Mouse (Mus musculus): Measurements from ENCODE around the gene Dcaf5. TPM values are rescaled to one million over a fixed set of nuclear protein-coding genes. Genes with fewer than 3 reads are reported as not detected.
A peak's percentile ranks its signal among the peaks of the same experiment; 100 is the strongest.

Gene Dcaf5
- total RNA-seq, 2 experiments from 2014 or later: 11.9 to 14.2 TPM

- no peak for ATAC-seq (replicated peaks; ENCODE audit: poor library complexity, severe bottlenecking)
Observed at GRCm38 (mm10) chr12:80410855-80411254, 25.5 kb downstream of the Dcaf5 start.

GRCm38 (mm10) chr12:80407824-80408223 lies 28.6 kb downstream of the Dcaf5 start:
- ATAC-seq (replicated peaks; ENCODE audit: poor library complexity, severe bottlenecking): peak; percentile 81

GRCm38 (mm10) chr12:80406650-80407049 lies 29.8 kb downstream of the Dcaf5 start:
- ATAC-seq (replicated peaks; ENCODE audit: poor library complexity, severe bottlenecking): peak; percentile 55

DNA sequence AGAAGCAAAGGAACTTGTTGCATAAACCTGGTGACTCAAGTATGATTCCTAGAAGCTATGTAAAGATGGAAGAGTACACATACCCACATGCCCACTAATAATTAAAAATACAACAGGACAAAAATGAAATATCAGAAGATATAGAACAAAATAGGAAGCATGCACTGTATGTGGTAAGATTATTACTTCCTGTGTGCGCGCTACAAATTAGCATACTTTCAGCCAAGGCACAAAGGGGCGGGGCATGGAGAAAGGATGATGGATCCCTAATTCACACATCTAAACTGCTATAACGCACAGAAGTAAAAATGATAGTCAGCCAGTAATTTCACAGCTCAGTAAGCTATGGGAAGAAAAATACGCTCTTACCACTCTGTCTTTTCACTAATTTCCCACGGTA lies 32.3 kb downstream of the Dcaf5 start:
- peak; percentile 61 for ATAC-seq (replicated peaks; ENCODE audit: poor library complexity, severe bottlenecking)

DNA sequence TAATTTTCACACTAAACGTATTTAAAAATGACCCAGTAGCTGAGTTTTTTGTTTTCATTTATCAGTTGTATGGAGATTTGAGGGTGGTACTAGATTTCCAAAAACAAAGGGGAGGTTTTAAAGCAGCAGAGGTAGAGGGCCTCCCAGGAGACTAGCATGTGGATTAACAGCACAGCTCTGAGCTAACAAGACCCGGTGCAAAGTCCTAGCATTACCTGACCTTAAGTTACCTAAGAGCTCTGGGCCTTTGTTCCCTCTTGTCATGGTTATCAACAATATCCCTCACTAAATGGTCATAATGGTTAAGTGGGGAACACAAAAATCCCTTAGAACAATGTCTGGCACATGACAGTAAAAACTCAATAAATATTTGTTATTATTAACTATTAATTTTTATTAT lies 37.3 kb downstream of the Dcaf5 start:
- ATAC-seq (replicated peaks; ENCODE audit: poor library complexity, severe bottlenecking): no peak

- no peak for ATAC-seq (replicated peaks; ENCODE audit: poor library complexity, severe bottlenecking)
Observed at GRCm38 (mm10) chr12:80396397-80396796, 40.0 kb downstream of the Dcaf5 start.

DNA sequence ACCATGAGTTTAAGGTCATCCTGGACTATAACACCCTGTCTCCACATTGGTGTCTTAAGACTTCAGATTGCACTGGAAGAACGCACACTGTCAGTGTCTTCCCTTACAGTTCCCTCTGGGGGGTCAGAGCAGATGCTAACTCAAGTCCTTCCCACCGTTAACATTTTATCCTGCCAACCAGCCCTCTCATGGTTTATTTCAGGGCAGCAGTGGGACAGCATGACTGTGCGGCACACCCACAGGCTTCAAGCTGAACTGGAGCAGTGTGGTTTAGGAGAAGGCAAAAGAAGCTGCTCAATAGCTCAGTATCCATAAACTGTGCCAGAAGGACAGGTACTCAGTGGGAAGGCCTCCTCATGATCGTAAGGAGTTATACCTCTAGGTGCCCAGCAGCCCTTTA lies 41.1 kb downstream of the Dcaf5 start:
- no peak for ATAC-seq (replicated peaks; ENCODE audit: poor library complexity, severe bottlenecking)

DNA sequence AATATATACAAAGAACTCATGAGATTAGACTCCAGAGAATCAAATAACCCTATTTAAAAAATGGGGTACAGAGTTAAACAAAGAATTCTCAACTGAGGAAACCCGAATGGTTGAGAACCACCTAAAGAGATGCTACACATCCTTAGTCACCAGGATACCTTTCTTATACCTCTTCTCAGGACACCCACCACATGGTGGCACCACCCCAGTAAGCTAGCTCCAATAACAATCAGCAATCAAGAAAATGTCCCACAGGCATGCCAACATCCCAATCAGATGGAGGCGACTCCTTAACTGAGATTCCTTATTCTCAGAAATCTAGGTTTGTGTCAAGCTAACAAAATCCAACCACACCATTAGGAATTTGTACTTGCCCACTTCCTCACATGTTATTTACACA lies 42.4 kb downstream of the Dcaf5 start:
- ATAC-seq (replicated peaks; ENCODE audit: poor library complexity, severe bottlenecking): no peak

- no peak for ATAC-seq (replicated peaks; ENCODE audit: poor library complexity, severe bottlenecking)
Observed at GRCm38 (mm10) chr12:80389448-80389847, 47.0 kb downstream of the Dcaf5 start.

DNA sequence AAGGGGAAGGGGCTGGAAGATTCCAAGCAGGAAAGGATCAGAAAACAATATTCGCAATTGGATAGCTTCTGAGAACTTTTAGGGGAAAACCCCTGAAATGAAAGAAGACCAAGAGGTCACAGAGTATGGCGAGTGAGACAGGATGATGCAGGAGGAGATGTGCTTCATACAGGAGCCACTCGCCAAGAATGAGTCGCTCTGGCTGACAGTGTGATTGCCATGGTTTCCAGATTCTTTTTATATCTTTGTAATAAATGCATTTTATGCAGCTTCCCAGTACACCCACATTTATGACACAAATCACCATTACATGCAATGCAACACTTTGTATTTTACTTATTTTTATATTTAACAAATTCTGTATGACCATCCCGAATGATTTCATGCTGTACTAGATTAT lies 49.1 kb downstream of the Dcaf5 start:
- no peak for ATAC-seq (replicated peaks; ENCODE audit: poor library complexity, severe bottlenecking)

- ATAC-seq (replicated peaks; ENCODE audit: poor library complexity, severe bottlenecking): no peak
Observed at GRCm38 (mm10) chr12:80385361-80385760, 51.0 kb downstream of the Dcaf5 start.

GRCm38 (mm10) chr12:80383478-80383877 lies 52.9 kb downstream of the Dcaf5 start:
- no peak for ATAC-seq (replicated peaks; ENCODE audit: poor library complexity, severe bottlenecking)

DNA sequence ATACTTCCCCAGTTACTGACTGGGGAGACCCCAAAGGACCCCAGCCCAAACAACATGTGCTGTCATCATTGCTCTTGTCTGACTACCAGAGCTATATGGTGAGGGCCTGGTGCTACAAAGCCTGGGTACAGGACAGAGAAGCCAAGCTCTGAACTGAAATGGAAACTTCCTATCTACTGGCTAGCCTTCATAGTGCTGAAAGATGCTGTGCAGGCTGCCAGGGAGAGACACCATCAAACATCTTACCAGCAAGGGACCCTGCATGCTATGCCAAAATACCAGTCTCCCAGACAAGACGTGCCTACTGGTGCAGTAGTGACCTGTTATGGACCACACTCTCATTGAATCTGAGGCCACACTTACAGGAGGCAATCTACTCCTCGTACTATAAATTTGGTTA lies 53.6 kb downstream of the Dcaf5 start:
- no peak for ATAC-seq (replicated peaks; ENCODE audit: poor library complexity, severe bottlenecking)

DNA sequence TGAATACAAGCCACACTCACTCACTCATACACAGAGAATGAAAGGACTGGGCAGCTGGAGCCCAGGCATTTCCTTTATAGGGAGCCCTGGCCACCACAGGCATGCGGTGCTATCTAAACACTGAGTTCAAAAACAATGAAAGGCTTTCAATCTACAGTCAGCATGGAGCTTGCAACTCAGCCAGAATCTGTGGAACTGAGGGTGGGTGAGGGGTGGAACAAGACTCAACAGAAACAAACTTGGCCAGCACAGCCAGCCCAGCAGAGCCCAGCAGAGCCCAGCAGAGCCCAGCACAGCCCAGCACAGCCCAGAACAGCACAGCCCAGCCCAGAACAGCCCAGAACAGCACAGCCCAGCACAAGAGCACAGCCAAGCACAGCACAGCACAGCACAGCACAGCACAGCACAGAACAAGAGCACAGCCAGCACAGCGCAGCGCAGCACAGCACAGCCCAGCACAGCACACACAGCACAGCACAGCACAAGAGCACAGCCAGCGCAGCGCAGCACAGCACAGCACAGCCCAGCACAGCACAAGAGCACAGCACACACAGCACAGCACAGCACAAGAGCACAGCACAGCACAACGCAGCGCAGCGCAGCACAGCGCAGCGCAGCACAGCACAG lies 56.5 kb downstream of the Dcaf5 start:
- ATAC-seq (replicated peaks; ENCODE audit: poor library complexity, severe bottlenecking): no peak

- no peak for ATAC-seq (replicated peaks; ENCODE audit: poor library complexity, severe bottlenecking)
Observed at GRCm38 (mm10) chr12:80379393-80379792, 57.0 kb downstream of the Dcaf5 start.

GRCm38 (mm10) chr12:80377604-80378003 lies 58.8 kb downstream of the Dcaf5 start:
- no peak for ATAC-seq (replicated peaks; ENCODE audit: poor library complexity, severe bottlenecking)

- ATAC-seq (replicated peaks; ENCODE audit: poor library complexity, severe bottlenecking): no peak
Observed at GRCm38 (mm10) chr12:80375721-80376120, 60.7 kb downstream of the Dcaf5 start.

GRCm38 (mm10) chr12:80374736-80375135 lies 61.7 kb downstream of the Dcaf5 start:
- no peak for ATAC-seq (replicated peaks; ENCODE audit: poor library complexity, severe bottlenecking)

- ATAC-seq (replicated peaks; ENCODE audit: poor library complexity, severe bottlenecking): no peak
Observed at GRCm38 (mm10) chr12:80372946-80373345, 63.5 kb downstream of the Dcaf5 start.

GRCm38 (mm10) chr12:80367227-80367626 lies 69.2 kb downstream of the Dcaf5 start:
- ATAC-seq (replicated peaks; ENCODE audit: poor library complexity, severe bottlenecking): no peak

DNA sequence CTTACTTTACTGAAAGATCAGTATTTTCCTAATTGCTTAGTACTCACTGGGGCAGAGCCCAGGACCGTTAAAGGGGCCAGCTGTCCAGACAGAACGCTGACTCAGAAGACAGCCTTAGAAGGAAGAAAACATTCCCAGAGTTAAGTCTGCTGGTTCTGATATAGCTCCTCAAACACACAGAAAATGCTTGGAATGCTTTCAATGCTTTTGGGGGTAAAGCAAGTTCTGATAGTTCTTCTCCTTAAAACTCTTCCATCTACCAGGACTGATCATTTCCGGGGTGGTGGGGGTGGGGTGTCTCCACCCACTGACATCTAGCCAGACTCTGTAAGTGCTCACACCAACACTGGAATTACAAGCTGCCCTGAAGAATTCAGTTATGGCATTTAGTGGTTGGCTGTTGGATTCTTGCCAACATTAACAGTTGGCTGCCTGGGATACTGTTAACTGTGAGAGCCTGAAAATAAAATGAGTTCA lies 70.4 kb downstream of the Dcaf5 start:
- ATAC-seq (replicated peaks; ENCODE audit: poor library complexity, severe bottlenecking): no peak

GRCm38 (mm10) chr12:80365345-80365744 lies 71.1 kb downstream of the Dcaf5 start:
- no peak for ATAC-seq (replicated peaks; ENCODE audit: poor library complexity, severe bottlenecking)

DNA sequence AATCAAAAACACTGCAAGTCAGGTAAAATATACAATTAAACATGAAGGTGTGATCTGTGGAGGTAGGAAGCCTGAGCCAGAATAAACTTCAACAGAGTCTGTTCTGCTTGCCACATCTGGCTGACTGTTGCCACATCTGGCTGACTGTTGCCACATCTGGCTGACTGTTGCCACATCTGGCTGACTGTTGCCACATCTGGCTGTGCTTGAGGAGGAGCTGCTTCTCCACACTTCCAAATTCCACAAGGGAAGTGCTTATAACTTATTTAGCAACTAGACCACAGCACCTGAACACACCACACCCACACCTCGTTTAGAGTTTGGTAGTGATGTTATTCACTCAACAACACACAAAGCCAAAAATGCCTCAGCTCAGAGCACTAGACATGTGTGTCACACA lies 74.7 kb downstream of the Dcaf5 start:
- ATAC-seq (replicated peaks; ENCODE audit: poor library complexity, severe bottlenecking): peak; percentile 86
